Mouse (Mus musculus) cerebellum, adult 8-10 months (tissue): ENCODE measurements at regions not wholly inside any gene's neighbourhood (a gene's known extent, or its start where the extent isn't known, plus 50 kb on each side); places are given as distances from the start of the nearest gene placed in this dataset.

Experiments used
- DNase-seq: peaks from one replicate; pipeline ENCODE4 v3.0.0; 2022

DNA sequence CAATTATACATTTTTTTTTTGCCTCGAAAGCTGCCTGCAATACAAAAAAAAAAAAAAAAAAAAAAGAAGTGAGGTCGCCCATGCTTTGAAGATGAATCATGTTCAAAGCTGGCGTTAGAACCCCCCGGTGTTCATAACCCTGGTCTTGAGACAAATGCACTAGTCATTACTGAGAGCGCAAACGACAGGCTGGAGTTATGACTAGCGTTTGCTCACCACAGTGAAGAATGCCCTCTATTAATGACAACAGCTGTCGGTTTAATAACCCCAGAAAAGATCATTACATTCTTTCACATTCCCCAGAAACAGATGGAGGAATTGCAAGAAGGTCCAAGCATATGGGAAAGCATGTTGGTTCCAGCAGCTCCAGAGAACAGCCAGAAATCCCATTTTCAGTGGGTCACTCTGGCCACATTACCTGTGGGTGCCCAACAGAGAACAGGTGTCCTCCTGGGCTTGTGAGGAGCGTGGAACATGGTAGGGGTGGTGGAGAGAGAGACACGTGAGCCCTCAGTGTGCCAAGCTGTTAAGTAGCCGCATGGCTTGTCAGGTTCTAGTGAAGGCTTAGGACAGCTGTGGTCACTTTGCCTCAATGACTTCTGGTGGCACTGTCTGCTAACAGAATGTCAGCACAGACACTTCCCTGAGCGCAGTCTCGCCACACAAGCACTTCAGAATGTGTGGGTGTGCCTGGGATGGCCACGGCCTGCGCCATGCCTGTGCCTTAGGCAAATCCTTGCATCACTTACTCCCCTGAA lies 60.4 kb downstream of the Aipl1 start:
- DNase-seq: no peak

GRCm38 (mm10) chr11:71971351-71971750 lies 66.0 kb downstream of the Aipl1 start:
- no peak for DNase-seq

DNA sequence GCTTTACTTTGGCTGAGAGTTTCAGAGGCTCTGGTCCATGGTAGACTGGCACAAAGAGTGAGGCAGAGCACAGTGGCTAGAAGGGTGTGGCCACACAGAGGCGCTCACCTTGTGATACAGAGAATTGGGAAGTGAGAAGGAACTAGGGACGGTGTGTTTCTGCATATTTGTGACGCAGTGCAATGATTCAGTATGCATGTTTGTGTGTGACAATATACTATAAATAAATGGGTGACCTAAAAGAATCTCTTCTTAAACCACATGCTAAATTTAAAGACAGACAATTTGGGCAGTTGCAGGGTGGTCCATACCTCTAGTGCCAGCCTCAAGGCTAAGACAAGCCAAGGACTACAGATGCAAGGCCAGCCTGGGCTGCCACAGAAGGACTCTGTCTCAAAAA lies 75.0 kb downstream of the Aipl1 start:
- no peak for DNase-seq

GRCm38 (mm10) chr11:71952533-71952932 lies 84.8 kb downstream of the Aipl1 start:
- no peak for DNase-seq

- no peak for DNase-seq
Measured at GRCm38 (mm10) chr11:71947161-71947560, 90.1 kb downstream of the Aipl1 start.

DNA sequence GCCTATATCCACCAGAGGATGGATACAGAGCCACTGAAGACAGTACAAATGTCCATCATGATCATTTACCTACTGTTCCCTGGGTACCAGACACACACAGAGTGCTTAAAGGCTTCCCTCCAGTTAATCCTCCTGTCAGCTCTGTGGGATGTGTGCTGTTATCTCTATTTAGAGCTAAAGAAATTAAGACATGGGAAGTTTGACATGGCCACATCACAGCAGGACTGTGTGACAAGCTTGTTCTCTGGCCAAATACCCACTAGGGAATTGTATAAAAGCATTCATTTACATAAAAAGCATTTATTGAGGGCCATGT lies 92.3 kb downstream of the Aipl1 start:
- DNase-seq: no peak

GRCm38 (mm10) chr11:71944398-71945097 lies 92.8 kb downstream of the Aipl1 start:
- DNase-seq: no peak

DNA sequence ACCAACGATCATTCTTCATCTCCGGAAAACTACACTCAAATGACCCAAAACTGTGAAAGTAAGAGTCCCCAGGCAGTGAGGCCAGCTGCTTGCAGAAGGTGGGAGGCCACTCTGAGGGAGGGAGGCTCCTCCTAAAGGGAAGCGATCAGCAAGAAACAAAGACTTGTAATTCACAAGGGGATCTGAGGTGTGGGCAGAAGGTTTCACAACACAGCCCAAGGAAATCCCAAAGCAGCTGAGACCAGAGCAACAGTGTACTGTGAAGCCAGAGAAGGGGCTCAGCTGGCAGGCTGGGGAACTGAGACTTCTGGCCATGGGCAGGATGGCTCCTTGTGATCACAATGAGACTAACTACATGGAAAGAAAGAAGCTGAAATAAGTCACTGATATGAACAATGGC lies 93.8 kb downstream of the Aipl1 start:
- no peak for DNase-seq

- no peak for DNase-seq
Measured at GRCm38 (mm10) chr11:71939066-71939465, 98.2 kb downstream of the Aipl1 start.

- no peak for DNase-seq
Measured at GRCm38 (mm10) chr11:71937108-71937507, 100.2 kb downstream of the Aipl1 start.

- DNase-seq: no peak
Measured at GRCm38 (mm10) chr11:71929716-71930488, 107.4 kb downstream of the Aipl1 start.

- DNase-seq: no peak
Measured at GRCm38 (mm10) chr11:71914665-71915064, 122.6 kb downstream of the Aipl1 start.

DNA sequence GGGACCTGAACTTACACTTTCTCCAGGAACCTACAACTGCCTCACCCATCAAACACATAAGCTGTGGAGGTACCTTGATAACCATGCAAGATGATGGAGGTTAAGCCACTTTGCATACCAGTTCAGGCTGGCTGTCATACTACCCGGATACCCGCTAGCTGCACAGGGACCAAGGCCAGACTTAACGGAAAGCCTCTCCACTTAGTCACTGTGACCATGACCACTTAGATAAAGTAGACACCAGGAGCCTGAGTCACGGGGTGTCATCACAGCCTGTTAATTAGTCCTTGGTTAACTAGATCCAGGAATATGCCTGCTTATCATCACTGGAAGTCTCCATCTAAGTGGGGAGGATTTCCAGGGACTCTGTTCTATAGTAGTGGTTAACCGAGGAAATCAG lies 124.7 kb downstream of the Aipl1 start:
- DNase-seq: no peak

- DNase-seq: no peak
Measured at GRCm38 (mm10) chr11:71911284-71911683, 126.0 kb downstream of the Aipl1 start.

- DNase-seq: no peak
Measured at GRCm38 (mm10) chr11:71908616-71909015, 128.7 kb downstream of the Aipl1 start.

- DNase-seq: no peak
Measured at GRCm38 (mm10) chr11:71903020-71903410, 134.3 kb downstream of the Aipl1 start.

DNA sequence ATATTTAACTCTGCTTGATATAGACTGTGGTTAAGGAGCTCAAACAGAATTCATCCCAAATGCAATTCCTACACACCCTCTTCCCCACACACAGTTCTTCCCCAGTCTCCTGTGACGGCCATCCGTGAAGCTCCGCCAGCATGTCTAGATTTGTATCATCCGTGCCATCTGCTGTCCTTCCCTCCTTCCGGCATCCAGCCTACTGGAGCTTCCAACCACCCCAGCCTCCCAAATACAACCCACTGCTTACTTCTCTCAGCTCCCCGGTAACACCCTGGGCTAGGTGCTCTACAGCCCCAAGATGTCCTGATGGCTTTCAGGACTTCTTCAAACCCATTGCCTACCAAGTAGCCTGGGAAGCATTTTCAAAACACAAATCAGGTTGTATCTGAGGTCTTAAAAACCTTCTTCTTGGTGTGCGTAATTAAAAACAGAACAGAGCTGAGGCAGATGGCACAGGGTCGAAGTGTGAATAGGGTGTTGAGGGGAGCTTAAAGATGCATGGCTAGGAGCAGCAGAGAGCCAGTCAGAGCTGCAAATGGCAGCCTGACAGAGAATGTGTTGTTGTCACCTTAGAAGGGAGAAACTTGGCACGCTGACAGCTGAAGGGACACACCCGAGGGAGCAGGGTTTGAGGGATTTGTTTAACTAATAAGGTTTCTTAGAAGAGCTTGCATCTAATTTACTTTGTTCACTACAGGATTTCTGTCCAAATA lies 134.8 kb downstream of the Aipl1 start:
- DNase-seq: peak; percentile 66

DNA sequence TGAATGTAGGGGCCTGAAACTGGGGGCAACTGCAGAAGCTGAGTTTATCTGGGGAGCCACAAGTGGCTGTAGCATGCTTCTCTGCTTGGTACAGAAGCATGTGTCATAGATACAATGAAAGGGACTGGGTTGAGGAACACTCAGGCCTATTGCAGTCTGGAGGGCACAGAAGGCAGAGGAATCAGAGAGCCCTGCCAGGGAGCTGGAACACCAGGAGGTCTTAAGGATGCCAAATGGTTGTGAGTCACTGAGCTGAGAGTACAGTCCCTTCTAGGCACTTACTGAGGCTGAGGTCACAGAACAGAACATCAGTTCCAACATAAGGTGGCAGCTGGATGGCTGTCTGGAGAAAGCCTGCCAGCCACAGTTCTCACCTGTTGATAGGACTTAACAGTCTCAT lies 136.5 kb downstream of the Aipl1 start:
- DNase-seq: peak; percentile 49

GRCm38 (mm10) chr11:71897551-71897950 lies 139.8 kb downstream of the Aipl1 start:
- DNase-seq: no peak

DNA sequence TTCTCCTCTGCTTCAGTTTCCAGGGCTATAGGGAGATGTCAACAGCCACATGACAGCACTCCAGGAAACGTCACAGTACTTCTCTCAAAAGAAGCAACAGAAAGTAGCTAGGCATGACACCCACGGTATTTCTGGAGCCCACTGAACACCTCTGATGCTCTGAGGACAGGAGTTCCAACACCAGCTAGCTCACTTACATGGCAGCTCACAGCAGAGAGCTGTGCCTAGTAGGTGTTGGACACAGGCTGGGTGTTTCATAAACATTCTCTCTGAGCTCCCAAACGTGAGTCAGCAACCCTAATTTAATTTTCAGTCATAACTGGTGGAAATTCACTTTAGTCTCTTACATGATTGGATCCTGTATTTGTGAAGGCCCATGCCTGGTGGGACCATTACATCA lies 140.2 kb downstream of the Aipl1 start:
- DNase-seq: no peak

- DNase-seq: no peak
Measured at GRCm38 (mm10) chr11:71891181-71891580, 141.5 kb downstream of the Wscd1 start.

GRCm38 (mm10) chr11:71889161-71889560 lies 139.4 kb downstream of the Wscd1 start:
- DNase-seq: no peak

GRCm38 (mm10) chr11:71887211-71887610 lies 137.5 kb downstream of the Wscd1 start:
- DNase-seq: no peak
